Mouse (Mus musculus) intestine, embryonic 14.5 days (tissue): ENCODE data around the gene Sbf2. TPM values are rescaled to one million over a fixed set of nuclear protein-coding genes. Genes with fewer than 3 reads are reported as not detected.

Source experiments
- ATAC-seq: fragments of 200-750 bp; cut with Nextera tagmentation; replicated peaks from 2 replicates; pipeline ENCODE4 v1.8.0; 2017; ENCODE audit warnings: low read depth, moderate number of reproducible peaks, moderate TSS enrichment, moderate library complexity; ENCODE audit not compliant: low FRiP score, low TSS enrichment
- DNase-seq: peaks from one replicate; pipeline ENCODE4 v3.0.0-alpha.2; 2018; ENCODE audit warnings: low spot score
- H3K27ac ChIP-seq: fragments of 300-500 bp; sonication (generic); 2 replicates; pipeline ENCODE4 v1.5.1; 2014; ENCODE audit warnings: low read depth, mild to moderate bottlenecking, control low read depth
- H3K27me3 ChIP-seq: fragments of 300-500 bp; sonication (generic); replicated peaks from 2 replicates; pipeline ENCODE4 v1.6.1; 2014; ENCODE audit warnings: low read length, control low read depth; ENCODE audit not compliant: control insufficient read depth, insufficient read depth
- H3K36me3 ChIP-seq: fragments of 300-500 bp; sonication (generic); 2 replicates; pipeline ENCODE4 v1.6.1; 2014; ENCODE audit warnings: low read length, control low read depth; ENCODE audit not compliant: control insufficient read depth, insufficient read depth
- H3K4me1 ChIP-seq: fragments of 300-500 bp; sonication (generic); replicated peaks from 2 replicates; pipeline ENCODE4 v1.6.1; 2014; ENCODE audit warnings: low read length, control low read depth, mixed read lengths; ENCODE audit not compliant: control insufficient read depth, insufficient read depth
- H3K4me2 ChIP-seq: fragments of 300-500 bp; sonication (generic); 2 replicates; pipeline ENCODE4 v1.6.1; 2014; ENCODE audit warnings: low read length
- H3K4me3 ChIP-seq: fragments of 300-500 bp; sonication (generic); 2 replicates; pipeline ENCODE4 v1.5.1; 2014; ENCODE audit warnings: low read depth, low read length, control low read depth, mixed read lengths
- H3K9ac ChIP-seq: fragments of 300-500 bp; sonication (generic); 2 replicates; pipeline ENCODE4 v1.6.1; 2014; ENCODE audit warnings: mild to moderate bottlenecking, low read length
- H3K9me3 ChIP-seq: fragments of 300-500 bp; sonication (generic); 2 replicates; pipeline ENCODE4 v1.6.1; 2016; ENCODE audit warnings: low read length, control low read depth; ENCODE audit not compliant: control insufficient read depth
- WGBS: fragments of 180-500 bp; shearing (Covaris S2); extraction: QIAGEN DNeasy Blood & Tissue Kit; methylation state at CpG from one replicate; pipeline ENCODE4 v1.1.7; 2014; 5-methylcytosine and 5-hydroxymethylcytosine counted together
- polyA plus RNA-seq: library from polyadenylated mRNA; unstranded; fragments of >200 nt; fragmentation: Nextera tagmentation; extraction: Ambion mirVana; gene quantifications from 2 replicates; pipeline ENCODE4 v1.2.1, GENCODE M21; 2014

The Sbf2 gene
- polyA plus RNA-seq, 1 experiment from 2014 or later, result 37.6 TPM

GRCm38 (mm10) chr7:110636559-110636958 lies 21.8 kb upstream of the Sbf2 start:
- no peak overlapping the region for H3K4me3 ChIP-seq
- ATAC-seq, result no peak
- peaks cover 3% of the 10 kb centered on the region; the same call in 1 of the 2 replicates for H3K27me3 ChIP-seq
- no peak for DNase-seq
- H3K4me1 ChIP-seq, result peaks cover 11% of the 10 kb centered on the region; the same call in 1 of the 2 replicates
- no peaks in the 10 kb centered on the region for H3K36me3 ChIP-seq
- H3K4me2 ChIP-seq, result no peak overlapping the region
- 39% methylated on average over 1 of the region's 1 CpGs for WGBS
- H3K27ac ChIP-seq, result no peak overlapping the region
- H3K9ac ChIP-seq, result no peak overlapping the region
- no peaks in the 10 kb centered on the region for H3K9me3 ChIP-seq

- 76% methylated on average over 3 of the region's 3 CpGs for WGBS
- H3K4me3 ChIP-seq, result no peak overlapping the region
- no peak overlapping the region for H3K9ac ChIP-seq
- H3K4me2 ChIP-seq, result no peak overlapping the region
- DNase-seq (no peak), ATAC-seq (no peak)
- peaks cover 11% of the 10 kb centered on the region; the same call in 1 of the 2 replicates for H3K4me1 ChIP-seq
- H3K36me3 ChIP-seq, result no peaks in the 10 kb centered on the region
- no peak overlapping the region for H3K27ac ChIP-seq
- no peaks in the 10 kb centered on the region for H3K9me3 ChIP-seq
- peaks cover 9% of the 10 kb centered on the region for H3K27me3 ChIP-seq
Observed at GRCm38 (mm10) chr7:110635929-110636328, 21.2 kb upstream of the Sbf2 start.

GRCm38 (mm10) chr7:110631136-110631888 lies 16.6 kb upstream of the Sbf2 start:
- Histone ChIP-seq H3K4me1 (peaks cover 21% of the 10 kb centered on the region), H3K36me3 (no peaks in the 10 kb centered on the region), H3K9me3 (no peaks in the 10 kb centered on the region), H3K27me3 (peaks cover 41% of the 10 kb centered on the region), H3K4me3 (no peak overlapping the region), H3K27ac (no peak overlapping the region), H3K9ac (no peak overlapping the region), H3K4me2 (no peak overlapping the region)
- DNase-seq (no peak), ATAC-seq (no peak)
- WGBS, result 80% methylated on average over 16 of the region's 16 CpGs

- WGBS, result 2% methylated on average over 36 of the region's 36 CpGs
- Histone ChIP-seq H3K4me2 (peak overlapping the region; percentile 74), H3K9ac (peak overlapping the region; percentile 51), H3K36me3 (no peaks in the 10 kb centered on the region), H3K9me3 (no peaks in the 10 kb centered on the region), H3K4me3 (peak overlapping the region; percentile 35), H3K27me3 (peaks cover 53% of the 10 kb centered on the region), H3K27ac (no peak overlapping the region; the same call in 1 of the 2 replicates), H3K4me1 (peaks cover 24% of the 10 kb centered on the region)
- peak; percentile 95 for DNase-seq
- peak; percentile 86 for ATAC-seq
Observed at GRCm38 (mm10) chr7:110629892-110630666, 15.4 kb upstream of the Sbf2 start.

GRCm38 (mm10) chr7:110628611-110629354 lies 14.1 kb upstream of the Sbf2 start:
- Histone ChIP-seq H3K4me1 (peaks cover 24% of the 10 kb centered on the region), H3K27ac (no peak overlapping the region), H3K36me3 (no peaks in the 10 kb centered on the region), H3K9me3 (no peaks in the 10 kb centered on the region), H3K9ac (peak overlapping the region; percentile 34), H3K4me2 (peak overlapping the region; percentile 74), H3K4me3 (peak overlapping the region; percentile 35), H3K27me3 (peaks cover 56% of the 10 kb centered on the region)
- peak; percentile 85 for DNase-seq
- 2% methylated on average over 33 of the region's 33 CpGs for WGBS
- ATAC-seq, result 0 out of 2 replicates have a peak, but pooled peaks have one; percentile 9

GRCm38 (mm10) chr7:110628273-110628600 lies 13.5 kb upstream of the Sbf2 start:
- peaks cover 24% of the 10 kb centered on the region for H3K4me1 ChIP-seq
- DNase-seq (peak; percentile 73), ATAC-seq (no peak)

GRCm38 (mm10) chr7:110627486-110628272 lies 13.0 kb upstream of the Sbf2 start, which contains the start of gene Adm:
TSS of gene Adm (plus strand) at chr7:110627661.
- peaks cover 56% of the 10 kb centered on the region for H3K27me3 ChIP-seq
- H3K27ac ChIP-seq, result no peak within 1 kb of the TSS
- under 1% methylated on average over 30 of the region's 30 CpGs for WGBS
- no peaks in the 10 kb centered on the region for H3K9me3 ChIP-seq
- H3K9ac ChIP-seq, result peak within 1 kb of the TSS; percentile 34
- peak within 1 kb of the TSS; percentile 74 for H3K4me2 ChIP-seq
- peak within 1 kb of the TSS; percentile 35 for H3K4me3 ChIP-seq
- ATAC-seq, result peak; percentile 57
- peaks cover 24% of the 10 kb centered on the region for H3K4me1 ChIP-seq
- DNase-seq, result peak; percentile 86
- no peaks in the 10 kb centered on the region for H3K36me3 ChIP-seq

More at GRCm38 (mm10) chr7:110628273-110628600, 13.5 kb upstream of the Sbf2 start:
- peaks cover 56% of the 10 kb centered on the region for H3K27me3 ChIP-seq
- 2% methylated on average over 11 of the region's 11 CpGs for WGBS
- peak overlapping the region; percentile 74 for H3K4me2 ChIP-seq
- H3K9me3 ChIP-seq, result no peaks in the 10 kb centered on the region
- H3K4me3 ChIP-seq, result peak overlapping the region; percentile 35
- H3K36me3 ChIP-seq, result no peaks in the 10 kb centered on the region
- peak overlapping the region; percentile 34 for H3K9ac ChIP-seq
- no peak overlapping the region for H3K27ac ChIP-seq

- no peak overlapping the region for H3K9ac ChIP-seq
Observed at GRCm38 (mm10) chr7:110627099-110627482, 12.4 kb upstream of the Sbf2 start.

More at GRCm38 (mm10) chr7:110627099-110627482, 12.4 kb upstream of the Sbf2 start:
- 1% methylated on average over 12 of the region's 12 CpGs for WGBS
- ATAC-seq (no peak), DNase-seq (no peak)
- Histone ChIP-seq H3K27me3 (peaks cover 56% of the 10 kb centered on the region), H3K4me3 (peak overlapping the region; percentile 35), H3K27ac (no peak overlapping the region), H3K4me1 (peaks cover 24% of the 10 kb centered on the region), H3K4me2 (peak overlapping the region; percentile 74), H3K9me3 (no peaks in the 10 kb centered on the region), H3K36me3 (no peaks in the 10 kb centered on the region)
